Mouse (Mus musculus): ENCODE measurements around the gene Slc4a5. TPM values are rescaled to one million over a fixed set of nuclear protein-coding genes. Genes with fewer than 3 reads are reported as not detected.

Slc4a5 gene
- not detected for polyA plus RNA-seq (2014; fragmentation: Illumina TruSeq; extraction: RNeasy Lipid Tissue Mini Kit (QIAGEN cat#74804); ENCODE audit: low read depth, low replicate concordance)

DNA sequence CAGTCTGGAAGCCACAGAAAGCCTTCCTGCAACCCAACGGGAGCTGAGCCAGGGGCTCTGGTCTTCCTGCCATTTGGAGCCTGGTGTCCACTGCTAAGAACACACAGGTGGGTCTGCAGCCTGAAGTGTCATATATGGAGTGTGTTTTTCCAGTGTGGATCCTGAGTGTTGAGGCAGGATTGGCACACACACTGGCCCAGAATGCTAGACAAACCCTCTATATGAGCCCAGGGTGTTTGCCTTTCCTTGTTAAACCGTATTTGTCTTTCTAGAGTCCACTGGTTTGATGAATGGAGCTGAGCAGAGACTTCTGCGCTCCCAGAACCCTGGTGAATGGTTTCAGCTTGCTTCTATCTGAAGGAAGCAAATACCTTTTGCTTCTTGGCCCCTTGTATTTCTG is at the start of gene Slc4a5:
Gene Slc4a5 (plus strand): TSS at position 15 of the 400 bp plus-strand sequence.

DNA sequence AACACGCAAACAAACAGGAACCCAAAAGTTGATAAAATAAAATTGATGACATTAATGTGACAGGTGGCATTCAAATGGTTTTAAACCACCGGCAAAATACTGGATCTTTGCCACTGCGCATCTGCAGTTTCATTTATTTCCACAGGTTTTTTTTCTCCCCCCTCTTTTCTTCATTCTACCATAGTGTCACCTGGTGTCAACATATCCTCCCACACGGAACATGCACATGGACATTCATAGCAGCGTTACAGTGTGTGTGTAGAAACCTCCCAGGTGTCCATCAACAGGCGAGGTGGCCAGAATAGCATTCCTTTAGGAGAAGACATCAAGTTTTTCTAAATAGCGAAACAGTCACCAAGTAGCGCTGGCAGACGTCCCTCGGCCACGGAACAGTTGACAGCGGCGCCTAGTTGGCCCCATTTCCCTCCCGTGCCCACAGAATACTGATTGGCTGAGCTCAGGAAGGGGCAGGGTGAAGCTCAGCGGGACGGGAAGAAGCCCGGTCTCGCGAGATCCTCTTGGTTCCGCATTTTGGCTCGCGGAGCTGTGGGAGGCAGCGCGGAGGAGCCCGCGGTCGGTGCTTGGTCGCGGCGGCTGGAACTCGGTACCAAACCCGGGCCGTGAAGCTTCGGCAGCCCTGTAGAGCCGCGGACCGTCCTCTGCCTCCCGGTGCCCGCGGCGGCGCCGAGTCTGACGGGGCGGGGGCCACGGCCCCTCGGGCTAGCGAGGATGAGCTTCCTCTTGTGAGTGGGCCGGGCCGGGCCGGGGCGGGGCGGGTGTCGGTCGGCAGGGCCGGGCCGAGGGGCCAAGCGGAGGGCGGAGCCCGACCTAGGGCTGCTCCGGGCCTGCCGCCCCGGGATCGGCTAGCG is 106.1 kb downstream of the Slc4a5 start, which contains the start of the genes Mthfd2 and Mob1a:
Gene Mthfd2 (minus strand): TSS at position 384 of the 869 bp plus-strand sequence.
Gene Mob1a (plus strand): TSS at position 492 of the 869 bp plus-strand sequence.

DNA sequence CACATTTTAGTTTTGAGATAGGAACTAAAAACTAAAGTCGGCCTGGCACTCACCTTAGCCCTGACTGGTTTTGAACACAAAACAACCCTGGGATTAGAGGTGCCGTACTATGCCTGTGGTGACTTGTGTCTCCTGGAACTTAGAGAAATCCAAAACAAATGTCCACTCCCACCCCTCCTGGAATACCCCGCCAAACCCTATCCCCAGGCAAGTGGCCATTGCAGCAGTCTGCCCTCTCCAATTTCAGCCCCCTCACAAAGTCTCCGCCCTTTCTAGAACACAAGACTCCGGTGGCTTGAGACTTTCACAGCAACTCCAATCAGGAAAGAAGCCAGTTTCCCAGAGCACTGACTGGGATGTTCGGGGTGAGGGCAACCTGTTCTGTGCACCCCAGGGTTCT is 129.2 kb downstream of the Slc4a5 start, which contains the start of gene Bola3:
Gene Bola3 (plus strand): TSS at position 275 of the 400 bp plus-strand sequence.

Other genes with a start within 250 kb of the Slc4a5 start
- 3.5 TPM for gene Dok1, start 186.4 kb upstream of the Slc4a5 start, polyA plus RNA-seq (2014; fragmentation: Illumina TruSeq; extraction: RNeasy Lipid Tissue Mini Kit (QIAGEN cat#74804); ENCODE audit: low read depth, low replicate concordance)
- 4.9 TPM for gene Loxl3, start 185.7 kb upstream of the Slc4a5 start, polyA plus RNA-seq (2014; fragmentation: Illumina TruSeq; extraction: RNeasy Lipid Tissue Mini Kit (QIAGEN cat#74804); ENCODE audit: low read depth, low replicate concordance)
- gene Aup1, start 165.3 kb upstream of the Slc4a5 start, polyA plus RNA-seq (2014; fragmentation: Illumina TruSeq; extraction: RNeasy Lipid Tissue Mini Kit (QIAGEN cat#74804); ENCODE audit: low read depth, low replicate concordance): 107 TPM
- 41.4 TPM for gene Htra2, start 164.6 kb upstream of the Slc4a5 start, polyA plus RNA-seq (2014; fragmentation: Illumina TruSeq; extraction: RNeasy Lipid Tissue Mini Kit (QIAGEN cat#74804); ENCODE audit: low read depth, low replicate concordance)
- 1.3 TPM for gene Dqx1, start 162.0 kb upstream of the Slc4a5 start, polyA plus RNA-seq (2014; fragmentation: Illumina TruSeq; extraction: RNeasy Lipid Tissue Mini Kit (QIAGEN cat#74804); ENCODE audit: low read depth, low replicate concordance)
- not detected for gene Tlx2, start 149.5 kb upstream of the Slc4a5 start, polyA plus RNA-seq (2014; fragmentation: Illumina TruSeq; extraction: RNeasy Lipid Tissue Mini Kit (QIAGEN cat#74804); ENCODE audit: low read depth, low replicate concordance)
- gene Pcgf1, start 142.0 kb upstream of the Slc4a5 start, polyA plus RNA-seq (2014; fragmentation: Illumina TruSeq; extraction: RNeasy Lipid Tissue Mini Kit (QIAGEN cat#74804); ENCODE audit: low read depth, low replicate concordance): 10.6 TPM
- 0.76 TPM for gene Lbx2, start 133.5 kb upstream of the Slc4a5 start, polyA plus RNA-seq (2014; fragmentation: Illumina TruSeq; extraction: RNeasy Lipid Tissue Mini Kit (QIAGEN cat#74804); ENCODE audit: low read depth, low replicate concordance)
- gene Ccdc142, start 118.2 kb upstream of the Slc4a5 start, polyA plus RNA-seq (2014; fragmentation: Illumina TruSeq; extraction: RNeasy Lipid Tissue Mini Kit (QIAGEN cat#74804); ENCODE audit: low read depth, low replicate concordance): 0.73 TPM
- 1.6 TPM for gene Gm42688, start 118.2 kb upstream of the Slc4a5 start, polyA plus RNA-seq (2014; fragmentation: Illumina TruSeq; extraction: RNeasy Lipid Tissue Mini Kit (QIAGEN cat#74804); ENCODE audit: low read depth, low replicate concordance)
- 134 TPM for gene Mrpl53, start 110.8 kb upstream of the Slc4a5 start, polyA plus RNA-seq (2014; fragmentation: Illumina TruSeq; extraction: RNeasy Lipid Tissue Mini Kit (QIAGEN cat#74804); ENCODE audit: low read depth, low replicate concordance)
- 11.1 TPM for gene Mogs, start 104.3 kb upstream of the Slc4a5 start, polyA plus RNA-seq (2014; fragmentation: Illumina TruSeq; extraction: RNeasy Lipid Tissue Mini Kit (QIAGEN cat#74804); ENCODE audit: low read depth, low replicate concordance)
- 77.2 TPM for gene Wbp1, start 98.3 kb upstream of the Slc4a5 start, polyA plus RNA-seq (2014; fragmentation: Illumina TruSeq; extraction: RNeasy Lipid Tissue Mini Kit (QIAGEN cat#74804); ENCODE audit: low read depth, low replicate concordance)
- 9.5 TPM for gene Ino80b, start 94.4 kb upstream of the Slc4a5 start, polyA plus RNA-seq (2014; fragmentation: Illumina TruSeq; extraction: RNeasy Lipid Tissue Mini Kit (QIAGEN cat#74804); ENCODE audit: low read depth, low replicate concordance)
- 10.5 TPM for gene Rtkn, start 84.4 kb upstream of the Slc4a5 start, polyA plus RNA-seq (2014; fragmentation: Illumina TruSeq; extraction: RNeasy Lipid Tissue Mini Kit (QIAGEN cat#74804); ENCODE audit: low read depth, low replicate concordance)
- gene Wdr54, start 63.4 kb upstream of the Slc4a5 start, polyA plus RNA-seq (2014; fragmentation: Illumina TruSeq; extraction: RNeasy Lipid Tissue Mini Kit (QIAGEN cat#74804); ENCODE audit: low read depth, low replicate concordance): 1.9 TPM
- not detected for gene 1700003E16Rik, start 63.4 kb upstream of the Slc4a5 start, polyA plus RNA-seq (2014; fragmentation: Illumina TruSeq; extraction: RNeasy Lipid Tissue Mini Kit (QIAGEN cat#74804); ENCODE audit: low read depth, low replicate concordance)
- 81.2 TPM for gene Dctn1, start 53.9 kb upstream of the Slc4a5 start, polyA plus RNA-seq (2014; fragmentation: Illumina TruSeq; extraction: RNeasy Lipid Tissue Mini Kit (QIAGEN cat#74804); ENCODE audit: low read depth, low replicate concordance)
- 2.9 TPM for gene Mthfd2, start 106.1 kb downstream of the Slc4a5 start, polyA plus RNA-seq (2014; fragmentation: Illumina TruSeq; extraction: RNeasy Lipid Tissue Mini Kit (QIAGEN cat#74804); ENCODE audit: low read depth, low replicate concordance)
- 25.4 TPM for gene Mob1a, start 106.2 kb downstream of the Slc4a5 start, polyA plus RNA-seq (2014; fragmentation: Illumina TruSeq; extraction: RNeasy Lipid Tissue Mini Kit (QIAGEN cat#74804); ENCODE audit: low read depth, low replicate concordance)
- 291 TPM for gene Bola3, start 129.3 kb downstream of the Slc4a5 start, polyA plus RNA-seq (2014; fragmentation: Illumina TruSeq; extraction: RNeasy Lipid Tissue Mini Kit (QIAGEN cat#74804); ENCODE audit: low read depth, low replicate concordance)
- gene Tet3, start 239.3 kb downstream of the Slc4a5 start, polyA plus RNA-seq (2014; fragmentation: Illumina TruSeq; extraction: RNeasy Lipid Tissue Mini Kit (QIAGEN cat#74804); ENCODE audit: low read depth, low replicate concordance): 6.0 TPM